Mouse (Mus musculus) gastrocnemius, postnatal 10 days (tissue): ENCODE data around the gene Slc24a3. TPM values are rescaled to one million over a fixed set of nuclear protein-coding genes. Genes with fewer than 3 reads are reported as not detected.

Source experiments
- DNase-seq: peaks from one replicate; pipeline ENCODE4 v3.0.0; 2021; ENCODE audit warnings: mixed read lengths
- long read RNA-seq, 2 experiments: library from polyadenylated mRNA; stranded (forward); transcript quantifications; one replicate each; pipeline ENCODE4 v2.0.0; 2021
- total RNA-seq, 2 experiments: library from RNA; stranded (reverse); gene quantifications; 2 replicates each; pipeline ENCODE4 v1.2.3; 2021

Slc24a3 gene
- total RNA-seq: 1 to 10 TPM; 5.8 to 6.1 TPM
- long read RNA-seq, experiment 1, partial matches to known transcripts: 2 of 2 reads
- long read RNA-seq, experiment 1, other reads (novel, unspliced or antisense): 0 of 2 reads
- long read RNA-seq, experiment 2, partial matches to known transcripts: 2 of 2 reads
- long read RNA-seq, experiment 2, other reads (novel, unspliced or antisense): 0 of 2 reads

- DNase-seq: peak; percentile 82
These were observed at the start of gene Slc24a3 for GRCm38 (mm10) chr2:145167664-145168360. Gene Slc24a3, plus strand, starts transcription at chr2:145167754.

GRCm38 (mm10) chr2:145117762-145118161 is 49.8 kb upstream of the Slc24a3 start:
- DNase-seq: no peak

GRCm38 (mm10) chr2:145127747-145128146 is 39.8 kb upstream of the Slc24a3 start:
- DNase-seq: no peak

- DNase-seq: no peak
These were observed 30.8 kb upstream of the Slc24a3 start for GRCm38 (mm10) chr2:145136625-145137291.

GRCm38 (mm10) chr2:145150407-145150806 is 17.1 kb upstream of the Slc24a3 start:
- DNase-seq: no peak

GRCm38 (mm10) chr2:145150821-145151220 is 16.7 kb upstream of the Slc24a3 start:
- DNase-seq: no peak

- DNase-seq: no peak
These were observed 15.3 kb upstream of the Slc24a3 start for GRCm38 (mm10) chr2:145152281-145152680.

GRCm38 (mm10) chr2:145158972-145159371 is 8.6 kb upstream of the Slc24a3 start:
- DNase-seq: no peak

GRCm38 (mm10) chr2:145161046-145161700 is 6.4 kb upstream of the Slc24a3 start:
- DNase-seq: peak; percentile 88

GRCm38 (mm10) chr2:145164086-145164485 is 3.5 kb upstream of the Slc24a3 start:
- DNase-seq: no peak

- no peak for DNase-seq
These were observed 3.0 kb upstream of the Slc24a3 start for GRCm38 (mm10) chr2:145164562-145164961.

GRCm38 (mm10) chr2:145165076-145165475 is 2.5 kb upstream of the Slc24a3 start:
- no peak for DNase-seq

- no peak for DNase-seq
These were observed 1.7 kb upstream of the Slc24a3 start for GRCm38 (mm10) chr2:145165854-145166253.

- peak; percentile 75 for DNase-seq
These were observed 397 bp upstream of the Slc24a3 start for GRCm38 (mm10) chr2:145167051-145167663.

- DNase-seq: no peak
These were observed 934 bp downstream of the Slc24a3 start for GRCm38 (mm10) chr2:145168405-145168971.

GRCm38 (mm10) chr2:145172978-145173655 is 5.6 kb downstream of the Slc24a3 start:
- no peak for DNase-seq

GRCm38 (mm10) chr2:145175036-145175435 is 7.5 kb downstream of the Slc24a3 start:
- DNase-seq: no peak

- DNase-seq: no peak
These were observed 14.9 kb downstream of the Slc24a3 start for GRCm38 (mm10) chr2:145182410-145182809.

GRCm38 (mm10) chr2:145188828-145189227 is 21.3 kb downstream of the Slc24a3 start:
- no peak for DNase-seq

- no peak for DNase-seq
These were observed 28.5 kb downstream of the Slc24a3 start for GRCm38 (mm10) chr2:145196043-145196442.

- no peak for DNase-seq
These were observed 29.0 kb downstream of the Slc24a3 start for GRCm38 (mm10) chr2:145196501-145197042.
